Mouse (Mus musculus) adrenal gland, postnatal 4 days (tissue): ENCODE measurements at regions not wholly inside any gene's neighbourhood (a gene's known extent, or its start where the extent isn't known, plus 50 kb on each side); places are given as distances from the start of the nearest gene placed in this dataset.

Source experiments
- DNase-seq, 2 experiments: peaks; one replicate each; pipeline ENCODE4 v3.0.0; 2021 to 2022; ENCODE audit warnings: low spot score in 2 of 2, mixed read lengths in 2 of 2

- DNase-seq = no peak
Measured at GRCm38 (mm10) chr19:15285016-15285415, 662.1 kb downstream of the Psat1 start.

- DNase-seq = no peak
Measured at GRCm38 (mm10) chr19:15242781-15243180, 644.9 kb upstream of the Tle4 start.

- DNase-seq = no peak
Measured at GRCm38 (mm10) chr19:15230129-15230927, 632.5 kb upstream of the Tle4 start.

- no peak for DNase-seq
Measured at GRCm38 (mm10) chr19:15217387-15217786, 619.5 kb upstream of the Tle4 start.

- DNase-seq = no peak
Measured at GRCm38 (mm10) chr19:15214651-15215050, 616.8 kb upstream of the Tle4 start.

GRCm38 (mm10) chr19:15212881-15213280 is 615.0 kb upstream of the Tle4 start:
- DNase-seq = no peak

GRCm38 (mm10) chr19:15203039-15203438 is 605.2 kb upstream of the Tle4 start:
- DNase-seq = no peak

- no peak for DNase-seq
Measured at GRCm38 (mm10) chr19:15201262-15201661, 603.4 kb upstream of the Tle4 start.

GRCm38 (mm10) chr19:15200792-15201191 is 602.9 kb upstream of the Tle4 start:
- no peak for DNase-seq

GRCm38 (mm10) chr19:15200361-15200760 is 602.5 kb upstream of the Tle4 start:
- DNase-seq = no peak

GRCm38 (mm10) chr19:15199692-15200091 is 601.8 kb upstream of the Tle4 start:
- DNase-seq = no peak

GRCm38 (mm10) chr19:15175221-15175620 is 577.4 kb upstream of the Tle4 start:
- no peak for DNase-seq

- DNase-seq = no peak
Measured at GRCm38 (mm10) chr19:15173301-15173700, 575.5 kb upstream of the Tle4 start.

- no peak for DNase-seq
Measured at GRCm38 (mm10) chr19:15167184-15167583, 569.3 kb upstream of the Tle4 start.

GRCm38 (mm10) chr19:15160641-15161040 is 562.8 kb upstream of the Tle4 start:
- no peak for DNase-seq

- DNase-seq = no peak
Measured at GRCm38 (mm10) chr19:15158653-15159052, 560.8 kb upstream of the Tle4 start.

- DNase-seq = no peak
Measured at GRCm38 (mm10) chr19:15158177-15158576, 560.3 kb upstream of the Tle4 start.

- DNase-seq = no peak
Measured at GRCm38 (mm10) chr19:15154693-15155092, 556.8 kb upstream of the Tle4 start.

- no peak for DNase-seq
Measured at GRCm38 (mm10) chr19:15146325-15146724, 548.5 kb upstream of the Tle4 start.

GRCm38 (mm10) chr19:15127122-15127521 is 529.3 kb upstream of the Tle4 start:
- DNase-seq = no peak

GRCm38 (mm10) chr19:15108441-15109026 is 510.7 kb upstream of the Tle4 start:
- no peak for DNase-seq

GRCm38 (mm10) chr19:15095054-15095453 is 497.2 kb upstream of the Tle4 start:
- DNase-seq = no peak

- no peak for DNase-seq
Measured at GRCm38 (mm10) chr19:15093534-15093933, 495.7 kb upstream of the Tle4 start.
